Mouse (Mus musculus): Measurements from ENCODE around the gene Zfp580. TPM values are rescaled to one million over a fixed set of nuclear protein-coding genes. Genes with fewer than 3 reads are reported as not detected.

Gene Zfp580
- polyA plus RNA-seq, 1 experiment from 2014 or later, result 30.4 TPM

- TF ChIP-seq EP300 (IDR thresholded peaks at IDR 0.05), result no peak
- no peak for TF ChIP-seq CTCF (IDR thresholded peaks at IDR 0.05)
- 70% methylated on average over 3 of the region's 3 CpGs for WGBS
- no peak overlapping the region for H3K4me3 ChIP-seq (ENCODE audit: low read depth, low read length)
- no peaks in the 10 kb centered on the region for H3K27me3 ChIP-seq (replicated peaks; ENCODE audit: insufficient read depth, low read length)
- no peaks in the 10 kb centered on the region for H3K4me1 ChIP-seq (ENCODE audit: insufficient read depth, low read depth, low read length)
- H3K4me2 ChIP-seq (replicated peaks; ENCODE audit: low read depth, low read length), result no peak overlapping the region
- no peak for ATAC-seq
- peaks cover 22% of the 10 kb centered on the region for H3K36me3 ChIP-seq (ENCODE audit: insufficient read depth, low read length)
- no peak for DNase-seq (ENCODE audit: low spot score)
- no peak overlapping the region for H3K27ac ChIP-seq (ENCODE audit: low read length)
- no peaks in the 10 kb centered on the region for H3K9me3 ChIP-seq (ENCODE audit: low read length)
- H3K9ac ChIP-seq (replicated peaks; ENCODE audit: low read depth), result no peak overlapping the region
Observed at GRCm38 (mm10) chr7:5099796-5100195, 48.5 kb downstream of the Zfp580 start.

GRCm38 (mm10) chr7:5101066-5101663, 49.8 kb downstream of the Zfp580 start:
- TF ChIP-seq CTCF (IDR thresholded peaks at IDR 0.05) (no peak), EP300 (IDR thresholded peaks at IDR 0.05) (no peak)
- Histone ChIP-seq H3K36me3 (ENCODE audit: insufficient read depth, low read length) (peaks cover 11% of the 10 kb centered on the region; the same call in 1 of the 2 replicates), H3K9me3 (ENCODE audit: low read length) (no peaks in the 10 kb centered on the region), H3K27ac (ENCODE audit: low read length) (no peak overlapping the region), H3K27me3 (replicated peaks; ENCODE audit: insufficient read depth, low read length) (no peaks in the 10 kb centered on the region), H3K4me3 (ENCODE audit: low read depth, low read length) (no peak overlapping the region), H3K9ac (replicated peaks; ENCODE audit: low read depth) (no peak overlapping the region), H3K4me2 (replicated peaks; ENCODE audit: low read depth, low read length) (no peak overlapping the region), H3K4me1 (ENCODE audit: insufficient read depth, low read depth, low read length) (no peaks in the 10 kb centered on the region)
- ATAC-seq (peak; percentile 36), DNase-seq (ENCODE audit: low spot score) (peak; percentile 65)
- WGBS, result 68% methylated on average over 10 of the region's 10 CpGs

- H3K4me3 ChIP-seq (ENCODE audit: low read depth, low read length), result no peak overlapping the region
- no peak overlapping the region for H3K9ac ChIP-seq (replicated peaks; ENCODE audit: low read depth)
- H3K36me3 ChIP-seq (ENCODE audit: insufficient read depth, low read length), result peaks cover 4% of the 10 kb centered on the region; the same call in 1 of the 2 replicates
- no peak overlapping the region for H3K27ac ChIP-seq (ENCODE audit: low read length)
- DNase-seq (ENCODE audit: low spot score) (no peak), ATAC-seq (no peak)
- WGBS, result 85% methylated on average over 2 of the region's 2 CpGs
- H3K9me3 ChIP-seq (ENCODE audit: low read length), result no peaks in the 10 kb centered on the region
- H3K4me2 ChIP-seq (replicated peaks; ENCODE audit: low read depth, low read length), result no peak overlapping the region
- no peaks in the 10 kb centered on the region for H3K27me3 ChIP-seq (replicated peaks; ENCODE audit: insufficient read depth, low read length)
- TF ChIP-seq CTCF (IDR thresholded peaks at IDR 0.05), result no peak
- no peak for TF ChIP-seq EP300 (IDR thresholded peaks at IDR 0.05)
- no peaks in the 10 kb centered on the region for H3K4me1 ChIP-seq (ENCODE audit: insufficient read depth, low read depth, low read length)
Observed at GRCm38 (mm10) chr7:5102564-5102963, 51.2 kb downstream of the Zfp580 start.

Other genes starting within 250 kb of the Zfp580 start
- 158 and 162 TPM in 2 replicates for gene Ube2s, start 238.9 kb upstream of the Zfp580 start, polyA plus RNA-seq (2015; fragmentation: Nextera tagmentation; extraction: Ambion mirVana)
- 0.43 and 0.51 TPM in 2 replicates for gene Shisa7, start 206.8 kb upstream of the Zfp580 start, polyA plus RNA-seq (2015; fragmentation: Nextera tagmentation; extraction: Ambion mirVana)
- gene Isoc2b, start 181.3 kb upstream of the Zfp580 start, polyA plus RNA-seq (2015; fragmentation: Nextera tagmentation; extraction: Ambion mirVana), result 12.7 and 16.1 TPM in 2 replicates
- 0.53 and 0.57 TPM in 2 replicates for gene Isoc2a, start 174.4 kb upstream of the Zfp580 start, polyA plus RNA-seq (2015; fragmentation: Nextera tagmentation; extraction: Ambion mirVana)
- not detected in 2 replicates for gene Gm36210, start 145.0 kb upstream of the Zfp580 start, polyA plus RNA-seq (2015; fragmentation: Nextera tagmentation; extraction: Ambion mirVana)
- gene Zfp628, start 136.3 kb upstream of the Zfp580 start, polyA plus RNA-seq (2015; fragmentation: Nextera tagmentation; extraction: Ambion mirVana), result 2.7 TPM in 2 replicates
- 1.1 and 2.3 TPM in 2 replicates for gene Nat14, start 129.5 kb upstream of the Zfp580 start, polyA plus RNA-seq (2015; fragmentation: Nextera tagmentation; extraction: Ambion mirVana)
- 1.4 and 1.7 TPM in 2 replicates for gene Ssc5d, start 125.8 kb upstream of the Zfp580 start, polyA plus RNA-seq (2015; fragmentation: Nextera tagmentation; extraction: Ambion mirVana)
- 0.19 and 0.26 TPM in 2 replicates for gene Sbk2, start 87.1 kb upstream of the Zfp580 start, polyA plus RNA-seq (2015; fragmentation: Nextera tagmentation; extraction: Ambion mirVana)
- 0.37 TPM in 2 replicates for gene Sbk3, start 80.4 kb upstream of the Zfp580 start, polyA plus RNA-seq (2015; fragmentation: Nextera tagmentation; extraction: Ambion mirVana)
- 29.7 and 30.6 TPM in 2 replicates for gene Zfp579, start 55.4 kb upstream of the Zfp580 start, polyA plus RNA-seq (2015; fragmentation: Nextera tagmentation; extraction: Ambion mirVana)
- 22.4 and 24.6 TPM in 2 replicates for gene Zfp524, start 37.1 kb upstream of the Zfp580 start, polyA plus RNA-seq (2015; fragmentation: Nextera tagmentation; extraction: Ambion mirVana)
- 20.5 and 20.8 TPM in 2 replicates for gene Fiz1, start 36.8 kb upstream of the Zfp580 start, polyA plus RNA-seq (2015; fragmentation: Nextera tagmentation; extraction: Ambion mirVana)
- 2.1 and 4.4 TPM in 2 replicates for gene Gm44973, start 36.0 kb upstream of the Zfp580 start, polyA plus RNA-seq (2015; fragmentation: Nextera tagmentation; extraction: Ambion mirVana)
- 3.4 and 3.8 TPM in 2 replicates for gene Zfp865, start 31.2 kb upstream of the Zfp580 start, polyA plus RNA-seq (2015; fragmentation: Nextera tagmentation; extraction: Ambion mirVana)
- gene Ccdc106, start 31.0 kb upstream of the Zfp580 start, polyA plus RNA-seq (2015; fragmentation: Nextera tagmentation; extraction: Ambion mirVana), result 0.42 and 1.2 TPM in 2 replicates
- not detected in 2 replicates for gene 4632433K11Rik, start 17.4 kb upstream of the Zfp580 start, polyA plus RNA-seq (2015; fragmentation: Nextera tagmentation; extraction: Ambion mirVana)
- gene Zfp784, start 13.1 kb upstream of the Zfp580 start, polyA plus RNA-seq (2015; fragmentation: Nextera tagmentation; extraction: Ambion mirVana), result 6.5 and 7.7 TPM in 2 replicates
- 42.0 and 46.1 TPM in 2 replicates for gene U2af2, start 10.6 kb downstream of the Zfp580 start, polyA plus RNA-seq (2015; fragmentation: Nextera tagmentation; extraction: Ambion mirVana)
- gene Epn1, start 28.7 kb downstream of the Zfp580 start, polyA plus RNA-seq (2015; fragmentation: Nextera tagmentation; extraction: Ambion mirVana), result 40.7 and 41.6 TPM in 2 replicates
- gene Rfpl4, start 65.4 kb downstream of the Zfp580 start, polyA plus RNA-seq (2015; fragmentation: Nextera tagmentation; extraction: Ambion mirVana), result not detected in 2 replicates
- 0.52 and 0.88 TPM in 2 replicates for gene Rasl2-9, start 74.4 kb downstream of the Zfp580 start, polyA plus RNA-seq (2015; fragmentation: Nextera tagmentation; extraction: Ambion mirVana)
- gene Vmn1r55, start 98.1 kb downstream of the Zfp580 start, polyA plus RNA-seq (2015; fragmentation: Nextera tagmentation; extraction: Ambion mirVana), result not detected in 2 replicates
- gene Vmn1r56, start 145.2 kb downstream of the Zfp580 start, polyA plus RNA-seq (2015; fragmentation: Nextera tagmentation; extraction: Ambion mirVana), result not detected in 2 replicates
- not detected in 2 replicates for gene Vmn1r57, start 167.0 kb downstream of the Zfp580 start, polyA plus RNA-seq (2015; fragmentation: Nextera tagmentation; extraction: Ambion mirVana)

Measured in lung, postnatal 0 days (tissue).